Mouse (Mus musculus): ENCODE results near the gene Myod1. TPM values are rescaled to one million over a fixed set of nuclear protein-coding genes. Genes with fewer than 3 reads are reported as not detected.
A peak's percentile ranks its signal among the peaks of the same experiment; 100 is the strongest.

The Myod1 gene
- polyA plus RNA-seq, 1 experiment = 0.10 TPM

DNA sequence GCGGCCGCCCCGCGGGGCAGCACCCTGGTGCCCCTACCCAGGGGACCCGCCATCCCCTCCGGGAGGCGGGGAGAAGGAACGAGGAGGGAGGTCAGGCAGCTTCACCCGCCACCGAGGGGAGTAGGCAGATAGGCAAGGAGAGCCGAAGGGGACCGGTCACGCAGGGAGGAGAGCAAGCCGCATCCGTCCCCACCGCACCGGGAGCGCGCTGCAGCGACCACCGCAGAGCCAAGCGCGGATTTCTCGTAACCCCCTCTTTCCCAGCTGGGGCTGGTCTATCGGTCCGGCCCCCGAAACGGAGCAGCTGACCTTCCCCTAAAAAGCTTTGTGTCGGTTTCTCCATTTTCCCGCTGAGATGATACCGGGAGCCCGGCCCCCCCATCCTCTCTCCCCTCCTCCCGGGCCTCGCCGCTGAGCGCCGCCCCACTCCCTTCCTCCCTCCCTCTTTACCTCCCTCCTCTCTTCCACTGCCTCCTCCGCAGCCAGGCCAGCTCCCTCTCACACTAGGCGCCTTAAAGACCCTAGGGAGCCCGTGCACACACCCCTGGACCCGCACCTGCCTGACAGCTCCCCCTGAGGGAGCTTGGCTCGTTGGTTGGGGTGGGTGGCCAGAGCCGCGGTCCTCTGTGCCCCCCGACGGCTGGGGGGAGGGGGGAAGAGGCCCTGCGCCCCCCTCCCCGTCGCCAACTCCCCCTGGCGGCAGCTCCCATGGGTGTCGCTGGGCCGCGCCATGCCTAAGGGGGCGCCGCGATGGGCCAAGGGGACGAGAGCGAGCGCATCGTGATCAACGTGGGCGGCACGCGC is 20.9 kb downstream of the Myod1 start:
- TF ChIP-seq POLR2A (IDR thresholded peaks at IDR 0.05; ENCODE audit: extremely low read depth, insufficient read depth, low read length) = no peak
- TF ChIP-seq CTCF (IDR thresholded peaks at IDR 0.05; ENCODE audit: extremely low read depth, insufficient read depth, low read length) = no peak
- Histone ChIP-seq H3K4me1 (ENCODE audit: control insufficient read depth, insufficient read depth, low read length) (peaks cover 1% of the 10 kb centered on the region; the same call in 1 of the 2 replicates), H3K4me3 (ENCODE audit: insufficient read depth, low read length) (peak overlapping the region; percentile 81), H3K27ac (ENCODE audit: insufficient read depth, low read length) (peak overlapping the region; percentile 94)

DNA sequence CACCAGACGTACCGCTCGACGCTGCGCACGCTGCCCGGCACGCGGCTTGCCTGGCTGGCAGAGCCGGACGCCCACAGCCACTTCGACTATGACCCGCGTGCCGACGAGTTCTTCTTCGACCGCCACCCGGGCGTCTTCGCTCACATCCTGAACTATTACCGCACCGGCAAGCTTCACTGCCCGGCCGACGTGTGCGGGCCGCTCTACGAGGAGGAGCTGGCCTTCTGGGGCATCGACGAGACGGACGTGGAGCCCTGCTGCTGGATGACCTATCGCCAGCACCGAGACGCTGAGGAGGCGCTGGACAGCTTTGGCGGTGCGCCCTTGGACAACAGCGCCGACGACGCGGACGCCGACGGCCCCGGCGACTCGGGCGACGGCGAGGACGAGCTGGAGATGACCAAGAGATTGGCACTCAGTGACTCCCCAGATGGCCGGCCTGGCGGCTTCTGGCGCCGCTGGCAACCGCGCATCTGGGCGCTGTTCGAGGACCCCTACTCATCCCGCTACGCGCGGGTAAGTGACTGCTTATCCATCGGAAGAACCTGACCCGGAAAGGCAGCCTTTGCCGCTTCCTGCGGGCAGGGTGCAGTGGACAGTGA is 21.6 kb downstream of the Myod1 start:
- H3K27ac ChIP-seq (ENCODE audit: insufficient read depth, low read length) = peak overlapping the region; percentile 94
- peak overlapping the region; percentile 81 for H3K4me3 ChIP-seq (ENCODE audit: insufficient read depth, low read length)
- TF ChIP-seq CTCF (IDR thresholded peaks at IDR 0.05; ENCODE audit: extremely low read depth, insufficient read depth, low read length) (no peak), POLR2A (IDR thresholded peaks at IDR 0.05; ENCODE audit: extremely low read depth, insufficient read depth, low read length) (no peak)
- peaks cover 1% of the 10 kb centered on the region; the same call in 1 of the 2 replicates for H3K4me1 ChIP-seq (ENCODE audit: control insufficient read depth, insufficient read depth, low read length)

DNA sequence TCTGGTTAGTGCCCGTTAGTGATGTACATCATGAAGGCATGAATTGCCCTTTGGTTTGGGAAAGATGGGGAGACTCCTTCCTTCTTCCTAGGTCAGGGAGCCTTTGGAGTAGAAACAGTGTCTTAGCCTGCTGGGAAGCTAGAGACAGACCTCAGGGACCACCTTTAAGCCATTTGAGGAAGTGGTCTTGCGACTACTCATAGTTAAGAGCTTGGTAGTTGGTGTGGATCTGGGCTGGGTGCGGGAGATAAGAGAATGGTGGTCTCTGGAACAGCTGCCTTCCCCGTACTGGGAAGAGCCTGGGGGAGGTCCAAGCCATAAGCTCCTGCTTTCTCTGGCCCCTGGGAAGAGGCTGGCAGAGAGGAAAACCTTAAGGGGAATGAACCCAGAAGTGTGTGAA is 22.3 kb downstream of the Myod1 start:
- peaks cover 1% of the 10 kb centered on the region; the same call in 1 of the 2 replicates for H3K4me1 ChIP-seq (ENCODE audit: control insufficient read depth, insufficient read depth, low read length)

GRCm38 (mm10) chr7:46399676-46400075 is 23.4 kb downstream of the Myod1 start:
- Histone ChIP-seq H3K4me3 (ENCODE audit: insufficient read depth, low read length) (peak overlapping the region; percentile 81), H3K27ac (ENCODE audit: insufficient read depth, low read length) (peak overlapping the region; percentile 9; the same call in 1 of the 2 replicates), H3K4me1 (ENCODE audit: control insufficient read depth, insufficient read depth, low read length) (peaks cover 4% of the 10 kb centered on the region)
- TF ChIP-seq POLR2A (IDR thresholded peaks at IDR 0.05; ENCODE audit: extremely low read depth, insufficient read depth, low read length) = no peak
- TF ChIP-seq CTCF (IDR thresholded peaks at IDR 0.05; ENCODE audit: extremely low read depth, insufficient read depth, low read length) = no peak

More for the DNA sequence above, 22.3 kb downstream of the Myod1 start:
- peak overlapping the region; percentile 81 for H3K4me3 ChIP-seq (ENCODE audit: insufficient read depth, low read length)
- no peak for TF ChIP-seq CTCF (IDR thresholded peaks at IDR 0.05; ENCODE audit: extremely low read depth, insufficient read depth, low read length)
- TF ChIP-seq POLR2A (IDR thresholded peaks at IDR 0.05; ENCODE audit: extremely low read depth, insufficient read depth, low read length) = no peak
- H3K27ac ChIP-seq (ENCODE audit: insufficient read depth, low read length) = no peak overlapping the region

DNA sequence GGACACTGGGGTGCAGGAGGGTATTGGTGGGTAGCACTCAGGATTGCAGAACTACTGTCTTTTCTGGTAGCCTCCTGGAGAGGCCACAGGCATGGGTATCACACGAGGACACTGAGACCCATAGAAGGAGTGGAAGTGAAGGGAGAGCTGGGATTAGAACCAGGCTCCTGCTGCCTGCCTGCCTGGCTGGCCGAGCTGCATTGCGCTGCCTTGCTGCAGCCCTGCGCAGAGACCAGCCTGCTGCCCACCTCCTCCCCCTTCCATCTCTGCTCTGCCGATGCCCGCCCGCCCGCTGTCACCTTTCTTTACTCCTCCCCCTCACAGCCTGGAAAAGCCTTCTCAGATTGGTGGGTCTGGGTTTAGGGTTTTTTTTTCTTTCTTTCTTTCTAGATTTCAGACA is 24.1 kb downstream of the Myod1 start:
- TF ChIP-seq POLR2A (IDR thresholded peaks at IDR 0.05; ENCODE audit: extremely low read depth, insufficient read depth, low read length) (no peak; the same call in 1 of the 2 replicates), CTCF (IDR thresholded peaks at IDR 0.05; ENCODE audit: extremely low read depth, insufficient read depth, low read length) (no peak)
- Histone ChIP-seq H3K4me1 (ENCODE audit: control insufficient read depth, insufficient read depth, low read length) (peaks cover 4% of the 10 kb centered on the region), H3K4me3 (ENCODE audit: insufficient read depth, low read length) (peak overlapping the region; percentile 81), H3K27ac (ENCODE audit: insufficient read depth, low read length) (peak overlapping the region; percentile 9; the same call in 1 of the 2 replicates)

DNA sequence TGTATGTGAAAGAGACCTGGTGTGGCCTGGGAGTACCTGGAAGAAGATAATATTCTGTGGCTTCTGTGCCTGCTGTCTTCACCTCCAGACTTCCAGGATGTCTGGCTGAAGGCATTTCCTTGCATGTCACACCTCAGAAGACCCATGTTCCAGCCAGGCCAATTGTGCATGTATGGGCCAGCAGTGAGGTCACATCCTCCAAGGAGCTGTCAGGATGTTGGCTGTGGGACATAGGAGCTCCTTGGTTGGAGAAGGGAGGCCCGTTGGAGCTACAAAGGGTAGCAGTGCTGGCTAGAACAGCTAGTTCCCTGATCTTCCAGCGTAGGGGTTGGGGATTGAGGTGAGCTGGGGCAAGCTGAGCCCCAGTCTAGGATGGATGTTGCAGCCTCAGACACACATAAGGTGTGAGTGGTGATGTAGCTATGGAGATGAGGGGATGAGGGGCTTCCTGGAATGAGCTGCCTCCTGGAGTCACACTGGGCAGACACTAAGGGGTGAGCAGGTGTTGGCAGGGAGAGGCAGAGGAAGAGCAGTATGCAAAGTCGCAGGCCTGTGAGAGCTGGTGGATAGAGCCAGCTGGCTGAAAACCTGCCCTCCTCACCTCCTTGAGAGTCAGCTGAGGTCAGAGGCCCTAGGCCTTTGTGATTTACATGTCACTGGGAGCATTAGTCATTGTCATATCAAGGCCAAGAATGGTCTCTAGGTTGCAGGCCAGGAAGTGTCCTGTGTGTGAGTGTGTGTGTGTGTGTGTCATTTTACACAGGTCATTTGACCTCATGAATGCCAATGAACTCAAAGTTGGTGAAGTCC is 25.3 kb downstream of the Myod1 start:
- no peak overlapping the region for H3K27ac ChIP-seq (ENCODE audit: insufficient read depth, low read length)
- TF ChIP-seq POLR2A (IDR thresholded peaks at IDR 0.05; ENCODE audit: extremely low read depth, insufficient read depth, low read length) (no peak), CTCF (IDR thresholded peaks at IDR 0.05; ENCODE audit: extremely low read depth, insufficient read depth, low read length) (no peak)
- H3K4me1 ChIP-seq (ENCODE audit: control insufficient read depth, insufficient read depth, low read length) = peaks cover 4% of the 10 kb centered on the region
- 0 out of 2 replicates have a peak overlapping the region, but pooled peaks have one; percentile 81 for H3K4me3 ChIP-seq (ENCODE audit: insufficient read depth, low read length)

DNA sequence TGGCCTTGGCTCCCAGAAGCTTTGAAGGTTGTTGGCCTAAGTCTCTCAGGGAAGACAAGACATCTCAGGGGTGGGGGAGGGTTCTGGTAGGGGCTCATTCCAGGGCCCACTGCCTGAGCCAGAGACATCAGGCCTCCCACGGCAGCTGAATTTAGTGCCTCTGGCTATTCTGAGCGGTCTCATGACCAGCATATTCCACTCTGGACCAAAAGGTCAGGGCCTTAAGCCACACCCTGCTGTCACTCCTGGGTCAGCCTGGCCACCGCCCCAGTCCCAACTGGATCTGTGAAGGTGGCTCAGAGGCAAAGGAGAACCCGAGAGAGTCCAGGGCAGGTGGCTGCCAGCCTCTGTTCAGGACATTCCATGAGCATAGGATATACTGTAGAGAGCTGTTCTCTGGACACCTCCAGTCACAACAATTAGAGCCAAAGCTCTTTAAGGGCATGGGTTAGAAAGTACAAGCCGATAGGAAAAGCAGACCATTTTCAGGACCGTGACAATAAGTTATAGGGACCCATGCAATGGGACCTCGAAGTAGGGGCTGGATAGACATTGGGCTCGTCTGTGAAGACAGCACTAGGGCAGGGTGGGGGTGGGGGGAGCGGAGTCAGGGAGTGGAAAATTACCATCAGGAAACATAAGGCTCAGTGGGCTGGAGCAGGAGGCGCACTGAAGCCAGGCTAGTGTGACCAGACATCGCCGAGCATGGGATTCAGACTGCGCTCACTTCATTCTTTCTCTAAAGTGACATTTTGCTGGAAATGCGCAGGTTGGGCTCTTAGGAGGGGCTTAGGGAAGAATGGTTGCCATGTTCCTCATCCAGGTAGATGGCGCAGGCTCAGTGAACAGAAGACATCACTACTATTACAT is 27.6 kb downstream of the Myod1 start:
- H3K4me1 ChIP-seq (ENCODE audit: control insufficient read depth, insufficient read depth, low read length) = peaks cover 4% of the 10 kb centered on the region
- H3K27ac ChIP-seq (ENCODE audit: insufficient read depth, low read length) = no peak overlapping the region
- no peak for TF ChIP-seq CTCF (IDR thresholded peaks at IDR 0.05; ENCODE audit: extremely low read depth, insufficient read depth, low read length)
- no peak for TF ChIP-seq POLR2A (IDR thresholded peaks at IDR 0.05; ENCODE audit: extremely low read depth, insufficient read depth, low read length)
- H3K4me3 ChIP-seq (ENCODE audit: insufficient read depth, low read length) = no peak overlapping the region

DNA sequence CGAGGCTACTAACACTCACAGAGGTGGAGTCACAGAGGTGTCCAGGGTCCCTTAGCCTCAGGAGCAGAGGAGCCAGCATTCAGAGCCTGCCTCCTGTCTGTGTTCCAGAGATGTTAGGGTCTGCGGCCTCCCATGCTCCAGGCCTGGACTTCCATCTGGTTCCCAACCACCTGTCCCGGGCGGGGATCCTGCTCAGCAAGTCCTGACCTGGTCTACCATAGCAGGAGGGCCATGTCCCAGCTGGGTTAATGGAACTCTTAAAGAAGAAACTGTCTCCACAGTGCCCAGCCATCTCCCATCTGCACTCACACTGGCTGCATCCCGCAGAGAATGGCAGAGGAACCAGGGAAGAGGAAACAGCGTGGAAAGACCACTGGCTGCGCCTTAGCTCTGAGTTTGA is 28.5 kb downstream of the Myod1 start:
- Histone ChIP-seq H3K4me1 (ENCODE audit: control insufficient read depth, insufficient read depth, low read length) (peaks cover 4% of the 10 kb centered on the region), H3K4me3 (ENCODE audit: insufficient read depth, low read length) (no peak overlapping the region), H3K27ac (ENCODE audit: insufficient read depth, low read length) (no peak overlapping the region)
- TF ChIP-seq POLR2A (IDR thresholded peaks at IDR 0.05; ENCODE audit: extremely low read depth, insufficient read depth, low read length) = no peak
- TF ChIP-seq CTCF (IDR thresholded peaks at IDR 0.05; ENCODE audit: extremely low read depth, insufficient read depth, low read length) = no peak

All from cortical plate, adult 2 months (tissue).